ENCODE assay signal across 12 mouse cellular contexts in the genomic region with DNA sequence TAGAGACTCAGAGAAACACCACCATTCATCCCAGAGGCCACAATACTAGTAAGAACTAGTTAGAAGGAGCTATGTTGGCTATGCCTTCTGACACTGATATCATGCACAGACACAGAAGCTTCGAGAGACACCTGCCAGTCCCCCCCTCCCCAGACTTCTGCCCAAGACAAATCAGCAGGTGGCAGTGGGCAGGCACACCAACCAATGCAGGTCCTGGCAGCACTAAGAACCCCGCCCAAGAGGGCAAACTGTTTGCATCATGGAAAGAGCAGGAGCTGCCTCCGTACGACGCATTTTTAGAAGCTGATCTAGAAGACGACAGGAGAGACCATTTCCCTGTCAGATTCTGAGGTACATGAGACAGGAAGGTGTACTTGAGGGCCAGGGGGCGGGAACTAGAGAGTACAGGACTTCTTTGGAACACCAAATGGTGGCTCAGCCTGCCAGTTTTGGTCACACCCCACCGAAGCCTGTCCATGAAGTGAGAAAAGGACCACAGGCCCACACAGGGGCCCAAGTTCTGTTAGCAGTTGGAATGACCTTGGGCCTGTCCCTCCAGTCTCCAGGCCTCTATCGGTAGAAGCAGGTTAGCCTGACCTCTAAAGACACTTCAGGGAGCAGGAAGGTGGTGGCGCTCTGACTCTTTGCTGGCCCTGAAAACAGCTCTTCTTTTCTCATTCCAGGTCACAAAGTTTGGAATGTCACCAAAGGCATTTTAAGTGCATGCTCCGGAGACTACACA. TPM values are rescaled to one million over a fixed set of nuclear protein-coding genes. Genes with fewer than 3 reads are reported as not detected.
DNase-seq lines count a peak whose midpoint lies in the region; ATAC-seq lines count a peak whose summit lies in the region.
"Had no signal": no experiment of that assay in that cellular context is flagged by ENCODE, and none has a peak within 500 bp of the region (broad histone marks: within the 10 kb centered on the region; RNA-seq: fewer than 3 reads in every experiment).

No protein-coding gene starts in this region.

- no peak for ATAC-seq in forebrain, embryonic 11.5 days (replicated peaks; ENCODE audit: low FRiP score)
- ATAC-seq in lung, embryonic 16.5 days (ENCODE audit: low read depth) = no peak
- no peak for ATAC-seq in heart, embryonic 16.5 days (replicated peaks; ENCODE audit: extremely low read depth, insufficient read depth, low FRiP score)
- ATAC-seq: inflammation-experienced regulatory T-cells, adult 6 months had no signal

- H3K27me3 ChIP-seq in forebrain, embryonic 10.5 days (ENCODE audit: poor library complexity, severe bottlenecking) = no peaks in the 10 kb centered on the region
- no peaks in the 10 kb centered on the region for H3K27me3 ChIP-seq in forebrain, embryonic 11.5 days (ENCODE audit: control insufficient read depth, insufficient read depth, low read length)
- no peaks in the 10 kb centered on the region for H3K27me3 ChIP-seq in lung, embryonic 16.5 days (ENCODE audit: control insufficient read depth, insufficient read depth, low read depth, low read length)
- H3K27me3 ChIP-seq in heart, embryonic 16.5 days (ENCODE audit: control insufficient read depth, insufficient read depth, low read length) = no peaks in the 10 kb centered on the region

- H3K27ac ChIP-seq in forebrain, embryonic 10.5 days = peak overlapping the region; percentile 36; the same call in 1 of the 2 replicates
- H3K27ac ChIP-seq in forebrain, embryonic 11.5 days (ENCODE audit: low read depth, low read length) = no peak overlapping the region
- H3K27ac ChIP-seq in lung, embryonic 16.5 days (ENCODE audit: low read length) = peak overlapping the region; percentile 95
- peak overlapping the region; percentile 87 for H3K27ac ChIP-seq in heart, embryonic 16.5 days (ENCODE audit: low read length)

- no peak overlapping the region for H3K9ac ChIP-seq in forebrain, embryonic 11.5 days (ENCODE audit: low read length)
- H3K9ac ChIP-seq in lung, embryonic 16.5 days (ENCODE audit: low read length) = 0 out of 2 replicates have a peak overlapping the region, but pooled peaks have one; percentile 11
- peak overlapping the region; percentile 79 for H3K9ac ChIP-seq in heart, embryonic 16.5 days (ENCODE audit: low read length)

- H3K4me3 ChIP-seq in forebrain, embryonic 10.5 days = no peak overlapping the region
- H3K4me3 ChIP-seq in forebrain, embryonic 11.5 days (ENCODE audit: low read depth, low read length) = no peak overlapping the region
- no peak overlapping the region for H3K4me3 ChIP-seq in lung, embryonic 16.5 days (ENCODE audit: low read length)
- H3K4me3 ChIP-seq in heart, embryonic 16.5 days (ENCODE audit: low read length) = peak overlapping the region; percentile 96

- H3K4me2 ChIP-seq in forebrain, embryonic 11.5 days (ENCODE audit: low read depth, low read length, severe bottlenecking) = no peak overlapping the region
- H3K4me2 ChIP-seq in lung, embryonic 16.5 days (ENCODE audit: low read depth, low read length) = peak overlapping the region; percentile 32
- peak overlapping the region; percentile 95 for H3K4me2 ChIP-seq in heart, embryonic 16.5 days (ENCODE audit: low read depth, low read length)

- H3K36me3 ChIP-seq in forebrain, embryonic 10.5 days (replicated peaks) = peaks cover 77% of the 10 kb centered on the region
- peaks cover 6% of the 10 kb centered on the region for H3K36me3 ChIP-seq in forebrain, embryonic 11.5 days (ENCODE audit: control insufficient read depth, insufficient read depth, low read length)
- peaks cover 39% of the 10 kb centered on the region for H3K36me3 ChIP-seq in lung, embryonic 16.5 days (ENCODE audit: control insufficient read depth, insufficient read depth, low read length)
- H3K36me3 ChIP-seq in heart, embryonic 16.5 days (ENCODE audit: control insufficient read depth, insufficient read depth) = peaks cover 48% of the 10 kb centered on the region

- 90% methylated on average over 11 of the region's 11 CpGs for WGBS in forebrain, embryonic 10.5 days
- WGBS in forebrain, embryonic 11.5 days = 90% methylated on average over 11 of the region's 11 CpGs
- 53% methylated on average over 11 of the region's 11 CpGs for WGBS in lung, embryonic 16.5 days
- WGBS in heart, embryonic 16.5 days = 49% methylated on average over 11 of the region's 11 CpGs

- H3K9me3 ChIP-seq in forebrain, embryonic 10.5 days = no peaks in the 10 kb centered on the region
- no peaks in the 10 kb centered on the region for H3K9me3 ChIP-seq in forebrain, embryonic 11.5 days (ENCODE audit: control insufficient read depth, low read length)
- H3K9me3 ChIP-seq in lung, embryonic 16.5 days (ENCODE audit: control insufficient read depth, low read length) = no peaks in the 10 kb centered on the region
- no peaks in the 10 kb centered on the region for H3K9me3 ChIP-seq in heart, embryonic 16.5 days (replicated peaks; ENCODE audit: control insufficient read depth, low read length)

- H3K4me1 ChIP-seq in forebrain, embryonic 10.5 days = peaks cover 48% of the 10 kb centered on the region
- peaks cover 23% of the 10 kb centered on the region for H3K4me1 ChIP-seq in forebrain, embryonic 11.5 days (replicated peaks; ENCODE audit: control insufficient read depth, insufficient read depth, low read length)
- peaks cover 37% of the 10 kb centered on the region for H3K4me1 ChIP-seq in lung, embryonic 16.5 days (replicated peaks; ENCODE audit: control insufficient read depth, insufficient read depth, low read length)
- H3K4me1 ChIP-seq in heart, embryonic 16.5 days (ENCODE audit: control insufficient read depth, insufficient read depth, low read length) = peaks cover 52% of the 10 kb centered on the region

- no peak for DNase-seq in forebrain, embryonic 10.5 days (ENCODE audit: extremely low spot score, low spot score)
- no peak for DNase-seq in forebrain, embryonic 11.5 days (ENCODE audit: low spot score)
- no peak for DNase-seq in lung, postnatal 10 days
- peak; percentile 48 for DNase-seq in lung, postnatal 36 days
- DNase-seq in retina, embryonic 14.5 days (ENCODE audit: low spot score) = no peak
- no peak for DNase-seq in layer of hippocampus, adult 8-10 months (ENCODE audit: low spot score in 2 of 2)
- DNase-seq: adrenal gland, postnatal 25 days; cerebellum, adult 9-11 months; gastrocnemius, postnatal 10 days had no signal

RNA-seq across cellular contexts. Expression of gene Vegfa, which starts 6.1 kb away (rescaled TPM):
- 2.4 and 2.5 TPM in 2 replicates for polyA plus RNA-seq in forebrain, embryonic 10.5 days (2016; fragmentation: Nextera tagmentation; extraction: Ambion mirVana)
- polyA plus RNA-seq in forebrain, embryonic 11.5 days (2014; fragmentation: Nextera tagmentation; extraction: Ambion mirVana) = 2.9 and 3.3 TPM in 2 replicates
- 4.5 and 5.7 TPM in 2 replicates for polyA plus RNA-seq in lung, embryonic 16.5 days (2015; fragmentation: Nextera tagmentation; extraction: Ambion mirVana)
- polyA plus RNA-seq in heart, embryonic 16.5 days (2015; fragmentation: Nextera tagmentation; extraction: Ambion mirVana) = 6.4 TPM in 2 replicates
- total RNA-seq in layer of hippocampus, adult 8-10 months (2022) = 100 to 1,000 TPM in 1 of 4 experiments, 10 to 100 TPM in 3; 63.6 to 104 (median 78.2) TPM
- polyA plus RNA-seq: inflammation-experienced regulatory T-cells, adult 6 months had no signal
